Mouse (Mus musculus): ENCODE results near the gene Jhy. TPM values are rescaled to one million over a fixed set of nuclear protein-coding genes. Genes with fewer than 3 reads are reported as not detected.

Gene Jhy
- polyA plus RNA-seq, 1 experiment from 2014 or later = 1.1 TPM

DNA sequence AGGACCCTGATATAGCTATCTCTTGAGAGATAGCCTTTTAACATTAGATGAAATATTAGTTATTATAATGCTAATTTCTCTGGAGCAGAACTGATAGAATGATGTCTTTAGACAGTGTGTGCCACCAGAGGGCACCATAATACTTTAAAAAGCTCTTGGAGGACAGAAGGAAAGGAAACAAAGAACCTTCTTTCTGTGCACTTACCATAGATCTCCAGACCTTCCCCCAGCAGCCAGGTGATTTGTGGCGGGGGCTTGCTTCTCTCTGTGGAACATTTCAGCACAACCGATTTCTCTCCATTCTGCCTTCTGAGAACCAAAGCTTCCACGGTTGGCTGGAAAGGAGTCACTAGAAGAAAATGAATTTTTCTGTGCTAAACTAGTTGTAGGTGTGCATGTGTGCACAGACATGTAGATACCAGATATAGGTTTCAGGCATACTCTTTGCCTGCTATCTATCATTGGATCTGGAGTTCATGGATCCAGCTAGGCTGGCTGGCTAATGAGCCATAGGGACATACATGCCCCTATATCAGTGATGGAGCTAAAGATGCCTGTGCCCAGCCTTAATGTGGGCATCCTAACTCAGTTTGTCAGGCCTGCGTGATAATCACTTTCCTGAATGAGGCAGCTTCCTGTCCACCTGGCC, 26.1 kb upstream of the Jhy start:
- H3K27ac ChIP-seq (replicated peaks; ENCODE audit: low read depth, low read length) = peak overlapping the region; percentile 56
- no peak overlapping the region for H3K4me2 ChIP-seq (ENCODE audit: low read length)
- no peak overlapping the region for H3K9ac ChIP-seq (replicated peaks; ENCODE audit: low read length)
- ATAC-seq (ENCODE audit: low FRiP score, low TSS enrichment) (peak; percentile 63; the same call in 1 of the 2 replicates), DNase-seq (peak; percentile 92)
- no peak overlapping the region for H3K4me3 ChIP-seq (replicated peaks; ENCODE audit: low read depth, low read length)
- H3K9me3 ChIP-seq (ENCODE audit: control insufficient read depth, low read length) = no peaks in the 10 kb centered on the region
- H3K27me3 ChIP-seq (ENCODE audit: control insufficient read depth, insufficient read depth, low read length) = no peaks in the 10 kb centered on the region
- 40% methylated on average over 4 of the region's 4 CpGs for WGBS
- H3K4me1 ChIP-seq (ENCODE audit: control insufficient read depth, insufficient read depth, low read length) = 0 out of 2 replicates have a peak, but pooled peaks cover 4% of the 10 kb centered on the region
- H3K36me3 ChIP-seq (ENCODE audit: control insufficient read depth, insufficient read depth, low read length) = no peaks in the 10 kb centered on the region

DNA sequence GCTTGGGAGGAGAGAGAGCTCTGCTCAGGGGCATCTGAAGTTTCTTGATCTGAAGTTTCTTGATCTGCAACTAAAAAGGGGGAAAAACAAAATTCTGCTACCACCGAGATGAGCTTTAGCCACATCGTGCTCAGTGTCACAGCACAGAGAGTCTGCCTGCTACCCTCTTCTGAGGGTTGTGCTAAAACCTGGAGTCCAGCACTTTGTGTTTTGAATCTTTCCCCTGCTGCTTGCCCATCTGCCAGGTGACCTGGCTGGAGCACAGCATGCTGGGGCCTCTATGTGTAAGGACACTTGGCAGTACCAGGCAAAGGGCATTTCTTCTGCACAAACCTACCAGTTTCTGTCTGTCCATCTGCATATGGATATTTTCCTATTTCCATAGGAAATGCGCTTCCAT, 20.4 kb upstream of the Jhy start:
- H3K27ac ChIP-seq (replicated peaks; ENCODE audit: low read depth, low read length) = no peak overlapping the region
- ATAC-seq (ENCODE audit: low FRiP score, low TSS enrichment) (no peak), DNase-seq (no peak)
- no peaks in the 10 kb centered on the region for H3K36me3 ChIP-seq (ENCODE audit: control insufficient read depth, insufficient read depth, low read length)
- H3K9ac ChIP-seq (replicated peaks; ENCODE audit: low read length) = no peak overlapping the region
- no peak overlapping the region for H3K4me3 ChIP-seq (replicated peaks; ENCODE audit: low read depth, low read length)
- no peaks in the 10 kb centered on the region for H3K9me3 ChIP-seq (ENCODE audit: control insufficient read depth, low read length)
- no peak overlapping the region for H3K4me2 ChIP-seq (ENCODE audit: low read length)
- H3K4me1 ChIP-seq (ENCODE audit: control insufficient read depth, insufficient read depth, low read length) = no peaks in the 10 kb centered on the region
- no peaks in the 10 kb centered on the region for H3K27me3 ChIP-seq (ENCODE audit: control insufficient read depth, insufficient read depth, low read length)
- 69% methylated on average over 3 of the region's 3 CpGs for WGBS

DNA sequence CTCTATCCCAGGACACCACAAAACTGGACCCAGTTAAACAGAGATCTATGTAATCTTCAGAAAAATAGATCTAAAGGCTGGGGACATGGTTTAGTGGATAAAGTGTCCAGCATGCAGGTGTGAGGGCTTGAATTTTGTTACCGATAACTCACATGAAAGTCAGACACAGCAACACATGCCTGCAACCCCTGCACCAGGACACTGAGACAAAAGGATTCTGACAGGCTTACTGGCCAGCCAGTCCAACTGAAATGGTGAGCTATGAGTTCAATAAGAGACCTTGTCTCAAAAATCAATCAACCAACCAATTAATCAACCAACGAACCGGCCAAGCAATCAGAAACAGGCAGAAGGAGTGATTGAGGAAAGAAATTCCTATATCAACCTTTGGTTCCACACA, 19.8 kb upstream of the Jhy start:
- H3K4me2 ChIP-seq (ENCODE audit: low read length) = no peak overlapping the region
- no peak overlapping the region for H3K4me3 ChIP-seq (replicated peaks; ENCODE audit: low read depth, low read length)
- ATAC-seq (ENCODE audit: low FRiP score, low TSS enrichment) (no peak), DNase-seq (no peak)
- 90% methylated on average over 3 of the region's 3 CpGs for WGBS
- no peaks in the 10 kb centered on the region for H3K9me3 ChIP-seq (ENCODE audit: control insufficient read depth, low read length)
- H3K36me3 ChIP-seq (ENCODE audit: control insufficient read depth, insufficient read depth, low read length) = no peaks in the 10 kb centered on the region
- H3K27me3 ChIP-seq (ENCODE audit: control insufficient read depth, insufficient read depth, low read length) = no peaks in the 10 kb centered on the region
- H3K9ac ChIP-seq (replicated peaks; ENCODE audit: low read length) = no peak overlapping the region
- no peaks in the 10 kb centered on the region for H3K4me1 ChIP-seq (ENCODE audit: control insufficient read depth, insufficient read depth, low read length)
- no peak overlapping the region for H3K27ac ChIP-seq (replicated peaks; ENCODE audit: low read depth, low read length)

GRCm38 (mm10) chr9:40982480-40982879, 18.6 kb upstream of the Jhy start:
- no peak overlapping the region for H3K27ac ChIP-seq (replicated peaks; ENCODE audit: low read depth, low read length)
- no peaks in the 10 kb centered on the region for H3K36me3 ChIP-seq (ENCODE audit: control insufficient read depth, insufficient read depth, low read length)
- ATAC-seq (ENCODE audit: low FRiP score, low TSS enrichment) (no peak), DNase-seq (peak; percentile 80)
- H3K4me2 ChIP-seq (ENCODE audit: low read length) = no peak overlapping the region
- no peaks in the 10 kb centered on the region for H3K4me1 ChIP-seq (ENCODE audit: control insufficient read depth, insufficient read depth, low read length)
- H3K4me3 ChIP-seq (replicated peaks; ENCODE audit: low read depth, low read length) = no peak overlapping the region
- H3K9ac ChIP-seq (replicated peaks; ENCODE audit: low read length) = no peak overlapping the region
- no peaks in the 10 kb centered on the region for H3K27me3 ChIP-seq (ENCODE audit: control insufficient read depth, insufficient read depth, low read length)
- WGBS = 32% methylated on average over 6 of the region's 6 CpGs
- no peaks in the 10 kb centered on the region for H3K9me3 ChIP-seq (ENCODE audit: control insufficient read depth, low read length)

DNA sequence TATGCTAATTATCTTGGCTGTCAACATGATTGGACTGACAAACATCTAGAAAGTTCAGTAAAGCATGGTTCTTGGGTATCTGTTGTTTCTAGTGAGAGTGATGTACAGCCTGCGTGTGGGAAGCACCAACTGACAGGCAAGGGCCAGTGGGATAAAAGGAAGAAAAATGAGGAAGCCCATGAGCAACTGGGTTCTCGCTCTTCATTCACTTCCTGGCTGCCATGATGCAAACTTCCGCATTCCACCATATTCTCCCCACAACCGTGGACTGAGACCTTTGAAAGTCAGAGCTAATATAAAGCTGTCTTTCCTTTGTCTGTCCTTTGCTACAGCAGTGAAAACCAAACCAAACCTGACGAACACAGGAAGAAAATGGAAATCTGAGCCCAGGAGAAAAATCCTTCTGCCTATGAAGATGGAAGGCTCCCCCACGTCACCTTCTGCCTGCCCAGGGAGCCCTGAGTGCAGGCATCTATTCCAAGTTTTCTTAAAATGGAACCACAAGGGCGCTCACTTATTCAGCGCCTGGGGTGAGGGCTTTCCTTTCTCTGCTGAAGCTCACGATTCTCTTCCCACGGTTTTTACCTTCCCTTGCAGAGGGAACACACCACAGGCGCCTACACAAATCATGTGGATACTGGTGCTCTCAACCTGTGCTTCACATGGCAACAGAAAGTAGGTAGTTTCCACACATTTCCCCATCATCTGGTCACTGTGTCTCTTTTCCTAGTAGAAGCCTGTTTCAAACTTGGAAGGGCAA, 10.3 kb upstream of the Jhy start:
- Histone ChIP-seq H3K9ac (replicated peaks; ENCODE audit: low read length) (no peak overlapping the region), H3K9me3 (ENCODE audit: control insufficient read depth, low read length) (no peaks in the 10 kb centered on the region), H3K27me3 (ENCODE audit: control insufficient read depth, insufficient read depth, low read length) (no peaks in the 10 kb centered on the region), H3K4me1 (ENCODE audit: control insufficient read depth, insufficient read depth, low read length) (no peaks in the 10 kb centered on the region), H3K27ac (replicated peaks; ENCODE audit: low read depth, low read length) (no peak overlapping the region), H3K4me3 (replicated peaks; ENCODE audit: low read depth, low read length) (no peak overlapping the region), H3K4me2 (ENCODE audit: low read length) (no peak overlapping the region), H3K36me3 (ENCODE audit: control insufficient read depth, insufficient read depth, low read length) (no peaks in the 10 kb centered on the region)
- 77% methylated on average over 11 of the region's 11 CpGs for WGBS
- DNase-seq = no peak
- no peak for ATAC-seq (ENCODE audit: low FRiP score, low TSS enrichment)

DNA sequence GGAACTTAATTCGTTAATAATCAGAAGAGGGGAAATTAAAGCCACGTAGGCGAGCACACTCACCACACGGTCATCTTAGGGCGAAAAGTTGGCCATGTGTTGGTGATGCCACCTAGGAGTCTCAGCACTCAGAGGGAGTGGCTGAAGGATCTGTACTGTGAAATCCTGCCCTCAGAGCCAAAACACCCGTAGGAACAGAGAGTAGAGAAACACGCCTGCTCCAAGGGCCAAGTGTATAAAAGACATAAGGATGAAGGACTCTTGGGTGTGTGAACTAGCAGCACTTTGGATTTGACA, 448 bp upstream of the Jhy start:
- WGBS = 12% methylated on average over 7 of the region's 7 CpGs

DNA sequence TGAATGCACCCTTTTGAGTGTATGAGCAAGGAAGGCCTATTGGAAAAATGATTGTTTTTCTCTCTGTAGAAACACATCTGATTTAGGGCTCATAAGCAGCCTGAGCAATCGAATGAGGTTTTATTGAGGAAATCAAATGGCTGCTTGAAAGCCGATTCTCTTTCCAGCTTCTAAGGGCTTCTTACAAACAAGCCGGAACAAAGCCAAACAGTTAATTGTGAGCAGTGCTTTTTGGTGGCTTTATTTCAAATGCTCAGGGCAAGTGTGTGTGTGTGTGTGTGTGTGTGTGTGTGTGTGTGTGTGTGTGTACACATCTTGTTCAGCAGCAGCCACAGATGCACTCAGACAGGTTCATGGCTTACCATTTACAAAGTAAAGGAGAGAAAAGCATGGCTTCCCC, 2.5 kb downstream of the Jhy start:
- Histone ChIP-seq H3K9me3 (ENCODE audit: control insufficient read depth, low read length) (no peaks in the 10 kb centered on the region), H3K9ac (replicated peaks; ENCODE audit: low read length) (no peak overlapping the region), H3K27ac (replicated peaks; ENCODE audit: low read depth, low read length) (no peak overlapping the region), H3K27me3 (ENCODE audit: control insufficient read depth, insufficient read depth, low read length) (peaks cover 23% of the 10 kb centered on the region), H3K36me3 (ENCODE audit: control insufficient read depth, insufficient read depth, low read length) (no peaks in the 10 kb centered on the region), H3K4me3 (replicated peaks; ENCODE audit: low read depth, low read length) (no peak overlapping the region), H3K4me1 (ENCODE audit: control insufficient read depth, insufficient read depth, low read length) (peaks cover 10% of the 10 kb centered on the region; the same call in 1 of the 2 replicates), H3K4me2 (ENCODE audit: low read length) (no peak overlapping the region)
- 72% methylated on average over 3 of the region's 3 CpGs for WGBS
- DNase-seq (peak; percentile 28), ATAC-seq (ENCODE audit: low FRiP score, low TSS enrichment) (no peak)

More for the DNA sequence above, 448 bp upstream of the Jhy start:
- H3K4me2 ChIP-seq (ENCODE audit: low read length) = peak overlapping the region; percentile 94
- H3K9ac ChIP-seq (replicated peaks; ENCODE audit: low read length) = peak overlapping the region; percentile 71
- DNase-seq = peak; percentile 41
- no peaks in the 10 kb centered on the region for H3K9me3 ChIP-seq (ENCODE audit: control insufficient read depth, low read length)
- H3K27ac ChIP-seq (replicated peaks; ENCODE audit: low read depth, low read length) = no peak overlapping the region; the same call in 1 of the 2 replicates
- H3K4me3 ChIP-seq (replicated peaks; ENCODE audit: low read depth, low read length) = peak overlapping the region; percentile 56
- peaks cover 18% of the 10 kb centered on the region for H3K27me3 ChIP-seq (ENCODE audit: control insufficient read depth, insufficient read depth, low read length)
- peaks cover 10% of the 10 kb centered on the region; the same call in 1 of the 2 replicates for H3K4me1 ChIP-seq (ENCODE audit: control insufficient read depth, insufficient read depth, low read length)
- ATAC-seq (ENCODE audit: low FRiP score, low TSS enrichment) = no peak
- H3K36me3 ChIP-seq (ENCODE audit: control insufficient read depth, insufficient read depth, low read length) = no peaks in the 10 kb centered on the region

- H3K36me3 ChIP-seq (ENCODE audit: control insufficient read depth, insufficient read depth, low read length) = no peaks in the 10 kb centered on the region
- H3K4me3 ChIP-seq (replicated peaks; ENCODE audit: low read depth, low read length) = peak overlapping the region; percentile 14; the same call in 1 of the 2 replicates
- no peak overlapping the region; the same call in 1 of the 2 replicates for H3K9ac ChIP-seq (replicated peaks; ENCODE audit: low read length)
- DNase-seq = peak; percentile 59
- H3K9me3 ChIP-seq (ENCODE audit: control insufficient read depth, low read length) = no peaks in the 10 kb centered on the region
- no peaks in the 10 kb centered on the region for H3K27me3 ChIP-seq (ENCODE audit: control insufficient read depth, insufficient read depth, low read length)
- peak overlapping the region; percentile 48 for H3K4me2 ChIP-seq (ENCODE audit: low read length)
- 0 out of 2 replicates have a peak overlapping the region, but pooled peaks have one; percentile 32 for H3K27ac ChIP-seq (replicated peaks; ENCODE audit: low read depth, low read length)
- 21% methylated on average over 18 of the region's 18 CpGs for WGBS
- peaks cover 8% of the 10 kb centered on the region; the same call in 1 of the 2 replicates for H3K4me1 ChIP-seq (ENCODE audit: control insufficient read depth, insufficient read depth, low read length)
- ATAC-seq (ENCODE audit: low FRiP score, low TSS enrichment) = no peak
Observed at GRCm38 (mm10) chr9:40949039-40949615, 14.8 kb downstream of the Jhy start.

Measured in midbrain, embryonic 14.5 days (tissue).